Mouse (Mus musculus) liver, embryonic 15.5 days (tissue): Measurements from ENCODE around the gene Sncb. TPM values are rescaled to one million over a fixed set of nuclear protein-coding genes. Genes with fewer than 3 reads are reported as not detected.

Experiments
- ATAC-seq: fragments of 200-750 bp; cut with Nextera tagmentation; 2 replicates; pipeline ENCODE4 v1.8.0; 2017; ENCODE audit warnings: moderate number of reproducible peaks, mild to moderate bottlenecking, moderate library complexity; ENCODE audit not compliant: insufficient read depth
- H3K27ac ChIP-seq: fragments of 300-500 bp; sonication (generic); replicated peaks from 2 replicates; pipeline ENCODE4 v1.5.1; 2015; ENCODE audit warnings: mild to moderate bottlenecking, inconsistent platforms
- H3K27me3 ChIP-seq: fragments of 300-500 bp; sonication (generic); 2 replicates; pipeline ENCODE4 v1.6.1; 2015; ENCODE audit warnings: mild to moderate bottlenecking, inconsistent platforms
- H3K36me3 ChIP-seq: fragments of 300-500 bp; sonication (generic); replicated peaks from 2 replicates; pipeline ENCODE4 v1.6.1; 2015; ENCODE audit warnings: moderate library complexity, mild to moderate bottlenecking, inconsistent platforms
- H3K4me1 ChIP-seq: fragments of 300-500 bp; sonication (generic); replicated peaks from 2 replicates; pipeline ENCODE4 v1.6.1; 2015; ENCODE audit warnings: inconsistent platforms
- H3K4me2 ChIP-seq: fragments of 300-500 bp; sonication (generic); 2 replicates; pipeline ENCODE4 v1.6.1; 2015; ENCODE audit warnings: moderate library complexity, mild to moderate bottlenecking, inconsistent platforms
- H3K4me3 ChIP-seq: fragments of 300-500 bp; sonication (generic); replicated peaks from 2 replicates; pipeline ENCODE4 v1.5.1; 2015; ENCODE audit warnings: mild to moderate bottlenecking, inconsistent platforms
- H3K9ac ChIP-seq: fragments of 300-500 bp; sonication (generic); 2 replicates; pipeline ENCODE4 v1.6.1; 2015; ENCODE audit warnings: moderate library complexity, mild to moderate bottlenecking, inconsistent platforms
- H3K9me3 ChIP-seq: fragments of 300-500 bp; sonication (generic); replicated peaks from 2 replicates; pipeline ENCODE4 v1.6.1; 2016; ENCODE audit warnings: inconsistent platforms
- WGBS: fragments of 180-500 bp; shearing (Covaris S2); methylation state at CpG from one replicate; pipeline ENCODE4 v1.1.7; 2015; ENCODE audit warnings: mixed read lengths; ENCODE audit not compliant: insufficient replicate concordance; 5-methylcytosine and 5-hydroxymethylcytosine counted together
- polyA plus RNA-seq: library from polyadenylated mRNA; unstranded; fragments of >200 nt; fragmentation: Nextera tagmentation; extraction: Ambion mirVana; gene quantifications from 2 replicates; pipeline ENCODE4 v1.2.1, GENCODE M21; 2015

Gene Sncb
- polyA plus RNA-seq, 1 experiment from 2014 or later = not detected

GRCm38 (mm10) chr13:54755201-54755830 lies 11.1 kb downstream of the Sncb start:
- H3K27me3 ChIP-seq = peaks cover 74% of the 10 kb centered on the region

DNA sequence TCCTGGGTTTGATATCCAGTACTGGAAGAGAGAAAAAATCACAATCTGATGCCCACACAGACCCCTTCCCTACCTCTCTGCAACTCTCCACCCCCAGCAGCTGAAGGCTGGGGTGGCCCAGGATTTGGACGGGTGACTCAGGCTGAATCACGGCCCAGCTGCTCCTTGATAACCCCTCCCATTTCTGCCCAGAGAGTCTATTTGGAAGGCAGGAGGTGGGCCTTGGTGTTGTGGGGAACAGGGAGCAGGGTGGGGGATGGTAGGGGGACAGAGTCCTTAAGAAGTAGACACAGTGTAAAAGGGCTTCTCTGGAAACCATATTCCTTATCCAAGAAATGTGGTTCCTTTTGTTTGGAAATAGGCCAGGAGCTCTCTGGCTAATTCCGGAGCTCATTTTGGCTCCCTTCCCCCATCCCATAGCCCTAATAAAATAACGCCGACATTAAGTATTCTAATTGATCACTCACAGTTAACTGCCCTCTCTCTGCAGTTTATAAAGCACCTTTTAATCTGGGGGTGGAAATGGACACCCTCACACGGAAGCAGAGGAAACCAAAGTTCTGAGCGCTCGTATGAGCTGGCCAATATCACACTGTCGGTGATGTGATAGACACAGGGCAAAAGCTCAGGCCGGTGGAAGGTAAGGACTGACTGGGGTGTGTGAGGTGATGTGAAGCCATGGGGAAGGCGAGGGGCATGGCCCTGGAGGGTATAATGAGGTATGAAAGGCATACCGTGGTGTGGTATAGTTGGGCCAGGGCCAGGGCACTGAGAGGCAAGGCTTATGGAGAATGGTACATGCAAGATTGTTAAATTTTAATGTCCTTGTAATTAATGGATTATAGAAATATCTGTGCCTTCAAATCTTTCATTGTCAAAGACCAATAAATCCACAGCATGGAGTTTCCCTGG lies 12.0 kb downstream of the Sncb start:
- ATAC-seq = no peak
- Histone ChIP-seq H3K27ac (no peak overlapping the region), H3K9me3 (no peaks in the 10 kb centered on the region), H3K36me3 (no peaks in the 10 kb centered on the region), H3K9ac (no peak overlapping the region), H3K4me2 (no peak overlapping the region), H3K4me3 (no peak overlapping the region), H3K4me1 (peaks cover 16% of the 10 kb centered on the region), H3K27me3 (peaks cover 74% of the 10 kb centered on the region)
- 35% methylated on average over 12 of the region's 12 CpGs for WGBS

More at GRCm38 (mm10) chr13:54755201-54755830, 11.1 kb downstream of the Sncb start:
- ATAC-seq = no peak
- Histone ChIP-seq H3K4me2 (no peak overlapping the region), H3K4me1 (0 out of 2 replicates have a peak, but pooled peaks cover 9% of the 10 kb centered on the region), H3K36me3 (no peaks in the 10 kb centered on the region), H3K9me3 (no peaks in the 10 kb centered on the region), H3K27ac (no peak overlapping the region), H3K4me3 (no peak overlapping the region), H3K9ac (no peak overlapping the region)
- WGBS = 19% methylated on average over 9 of the region's 9 CpGs

- H3K4me2 ChIP-seq = no peak overlapping the region
- H3K27ac ChIP-seq = no peak overlapping the region
- peaks cover 16% of the 10 kb centered on the region for H3K4me1 ChIP-seq
- no peaks in the 10 kb centered on the region for H3K9me3 ChIP-seq
- no peak for ATAC-seq
- no peaks in the 10 kb centered on the region for H3K36me3 ChIP-seq
- 46% methylated on average over 6 of the region's 6 CpGs for WGBS
- no peak overlapping the region for H3K9ac ChIP-seq
- peaks cover 74% of the 10 kb centered on the region for H3K27me3 ChIP-seq
- H3K4me3 ChIP-seq = no peak overlapping the region
These were observed 12.7 kb downstream of the Sncb start for GRCm38 (mm10) chr13:54753733-54754132.

DNA sequence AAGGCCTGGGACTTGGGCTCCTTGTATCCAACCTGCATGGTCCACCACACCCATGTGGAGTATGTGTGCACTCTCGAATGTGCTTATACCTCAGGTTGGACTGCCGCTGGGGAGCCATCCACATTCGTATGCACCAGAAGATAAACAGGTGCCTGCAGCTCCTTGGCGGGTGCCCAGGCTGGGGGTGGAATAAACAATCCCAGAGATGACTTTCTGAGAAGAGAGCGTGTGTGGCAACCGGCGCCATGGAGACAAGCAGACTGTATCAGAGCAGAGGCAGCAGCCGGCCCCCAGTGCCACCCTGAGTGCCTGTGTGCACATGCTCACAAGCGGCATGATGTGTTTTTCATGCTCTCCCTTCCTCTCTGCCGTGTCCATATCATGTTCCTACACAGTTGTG lies 13.7 kb downstream of the Sncb start:
- peaks cover 74% of the 10 kb centered on the region for H3K27me3 ChIP-seq
- WGBS = 53% methylated on average over 10 of the region's 10 CpGs
- no peak for ATAC-seq

GRCm38 (mm10) chr13:54750699-54751098 lies 15.7 kb downstream of the Sncb start:
- H3K4me1 ChIP-seq = peaks cover 7% of the 10 kb centered on the region
- ATAC-seq = no peak
- peaks cover 77% of the 10 kb centered on the region for H3K27me3 ChIP-seq
- no peaks in the 10 kb centered on the region for H3K9me3 ChIP-seq
- H3K4me3 ChIP-seq = no peak overlapping the region
- H3K27ac ChIP-seq = no peak overlapping the region
- no peaks in the 10 kb centered on the region for H3K36me3 ChIP-seq
- no peak overlapping the region for H3K9ac ChIP-seq
- no peak overlapping the region for H3K4me2 ChIP-seq
- WGBS = 3% methylated on average over 8 of the region's 8 CpGs

More for the DNA sequence above, 13.7 kb downstream of the Sncb start:
- Histone ChIP-seq H3K4me1 (peaks cover 7% of the 10 kb centered on the region), H3K36me3 (no peaks in the 10 kb centered on the region), H3K27ac (no peak overlapping the region), H3K9ac (no peak overlapping the region), H3K4me3 (no peak overlapping the region), H3K4me2 (no peak overlapping the region), H3K9me3 (no peaks in the 10 kb centered on the region)

GRCm38 (mm10) chr13:54749864-54750411 lies 16.5 kb downstream of the Sncb start, which contains the start of gene Gprin1:
TSS of gene Gprin1 (minus strand) at chr13:54749874.
- no peaks in the 10 kb centered on the region for H3K36me3 ChIP-seq
- no peak for ATAC-seq
- H3K4me3 ChIP-seq = peak within 1 kb of the TSS; percentile 49
- H3K27me3 ChIP-seq = peaks cover 76% of the 10 kb centered on the region
- H3K9ac ChIP-seq = no peak within 1 kb of the TSS
- H3K27ac ChIP-seq = no peak within 1 kb of the TSS
- 3% methylated on average over 29 of the region's 29 CpGs for WGBS
- no peaks in the 10 kb centered on the region for H3K9me3 ChIP-seq
- H3K4me2 ChIP-seq = peak within 1 kb of the TSS; percentile 68
- H3K4me1 ChIP-seq = peaks cover 7% of the 10 kb centered on the region

DNA sequence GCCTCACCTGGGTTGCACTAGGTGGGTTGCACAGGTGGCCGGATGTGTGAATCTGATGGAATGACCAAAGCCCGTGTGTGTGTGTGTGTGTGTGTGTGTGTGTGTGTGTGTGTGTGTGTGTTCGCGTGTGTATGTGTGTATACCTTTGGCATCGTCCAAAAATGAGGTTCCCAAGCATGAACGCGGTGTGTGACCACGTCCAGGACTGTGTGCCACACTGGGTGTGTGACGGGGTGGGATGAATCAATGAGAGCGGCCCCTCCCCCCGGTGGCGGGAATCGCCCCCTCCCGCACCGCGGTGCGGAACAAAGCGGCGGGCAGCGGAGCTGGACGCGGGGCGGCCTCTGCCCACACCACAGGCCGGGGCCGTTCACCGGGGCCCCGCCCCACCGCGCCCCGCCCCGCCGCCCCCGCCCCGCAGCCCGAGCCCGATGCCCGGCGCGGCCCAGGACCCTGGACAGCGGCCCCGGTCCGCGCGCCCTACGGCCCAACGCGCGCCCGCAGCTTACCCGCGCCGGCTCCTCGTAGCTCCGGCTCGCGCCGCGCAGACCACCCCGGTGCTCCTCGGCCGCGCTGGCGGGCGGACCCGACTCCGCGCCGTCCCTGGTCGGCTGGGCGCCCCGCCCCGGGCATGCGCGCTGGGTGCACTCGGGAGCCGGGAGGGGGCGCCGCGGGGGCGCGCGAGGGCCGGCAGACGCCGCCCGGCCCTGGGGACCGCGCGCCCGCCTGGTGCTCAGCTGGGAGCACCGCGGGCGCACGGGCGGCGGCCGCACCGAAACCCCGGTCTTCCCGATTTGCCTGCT lies 17.1 kb downstream of the Sncb start:
- Histone ChIP-seq H3K4me1 (peaks cover 7% of the 10 kb centered on the region), H3K4me2 (peak overlapping the region; percentile 68), H3K9me3 (no peaks in the 10 kb centered on the region), H3K27ac (no peak overlapping the region), H3K9ac (no peak overlapping the region), H3K27me3 (peaks cover 81% of the 10 kb centered on the region), H3K36me3 (no peaks in the 10 kb centered on the region), H3K4me3 (peak overlapping the region; percentile 49)
- peak; percentile 25; the same call in 1 of the 2 replicates for ATAC-seq
- 2% methylated on average over 70 of the region's 100 CpGs for WGBS

DNA sequence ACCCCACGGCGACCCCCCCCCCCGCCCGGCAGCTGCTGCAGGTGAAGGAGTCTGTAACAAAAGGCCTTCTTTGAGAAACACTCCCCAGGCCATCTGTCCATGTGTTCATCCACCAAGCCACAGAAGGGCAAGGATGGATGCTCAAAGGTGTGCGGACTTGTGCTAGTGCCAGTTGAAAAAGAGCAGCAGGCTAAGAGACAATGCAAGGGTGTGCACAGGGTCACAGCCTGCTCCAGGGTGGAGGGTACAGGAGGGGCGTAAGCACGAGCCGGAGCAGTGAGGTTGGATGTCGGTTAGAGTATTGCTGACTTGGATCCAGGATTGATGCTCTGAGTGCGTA lies 17.7 kb downstream of the Sncb start:
- WGBS = 49% methylated on average over 10 of the region's 10 CpGs

GRCm38 (mm10) chr13:54748190-54748589 lies 18.2 kb downstream of the Sncb start:
- Histone ChIP-seq H3K4me2 (no peak overlapping the region), H3K4me1 (peaks cover 7% of the 10 kb centered on the region), H3K9me3 (no peaks in the 10 kb centered on the region), H3K9ac (no peak overlapping the region), H3K27me3 (peaks cover 75% of the 10 kb centered on the region), H3K36me3 (no peaks in the 10 kb centered on the region), H3K4me3 (no peak overlapping the region), H3K27ac (no peak overlapping the region)
- no peak for ATAC-seq
- WGBS = 64% methylated on average over 8 of the region's 8 CpGs

More for the DNA sequence above, 17.7 kb downstream of the Sncb start:
- Histone ChIP-seq H3K36me3 (no peaks in the 10 kb centered on the region), H3K9me3 (no peaks in the 10 kb centered on the region), H3K4me2 (no peak overlapping the region), H3K27ac (no peak overlapping the region), H3K27me3 (peaks cover 80% of the 10 kb centered on the region), H3K4me1 (peaks cover 7% of the 10 kb centered on the region), H3K9ac (no peak overlapping the region), H3K4me3 (no peak overlapping the region)
- ATAC-seq = no peak

DNA sequence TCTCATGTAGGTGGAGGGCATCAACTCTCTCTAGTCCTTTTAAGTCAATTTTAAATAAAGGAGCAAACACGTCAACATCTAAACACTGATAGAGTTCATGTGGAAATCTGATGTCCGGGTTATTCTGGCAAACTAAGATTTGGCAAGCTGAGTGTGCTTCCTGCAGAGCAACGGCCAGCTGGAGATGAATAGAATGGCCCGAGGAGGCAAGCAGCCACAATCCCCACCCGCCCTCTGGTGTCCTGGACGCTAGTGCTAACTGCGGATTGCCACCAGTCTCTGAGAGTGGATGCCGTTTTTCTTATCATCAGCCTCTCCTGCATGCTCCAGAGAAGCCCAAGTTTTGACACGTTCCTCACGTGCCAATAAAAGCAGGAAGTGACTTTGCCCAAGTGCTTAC lies 19.5 kb downstream of the Sncb start:
- Histone ChIP-seq H3K27me3 (peaks cover 74% of the 10 kb centered on the region), H3K27ac (no peak overlapping the region), H3K9me3 (no peaks in the 10 kb centered on the region), H3K4me1 (peaks cover 7% of the 10 kb centered on the region), H3K4me2 (no peak overlapping the region), H3K4me3 (no peak overlapping the region), H3K36me3 (no peaks in the 10 kb centered on the region), H3K9ac (no peak overlapping the region)
- no peak for ATAC-seq
- WGBS = 41% methylated on average over 10 of the region's 10 CpGs
